Mouse (Mus musculus) spleen, adult 2 months (tissue): ENCODE measurements around the gene Bub1. TPM values are rescaled to one million over a fixed set of nuclear protein-coding genes. Genes with fewer than 3 reads are reported as not detected.

Source experiments
- DNase-seq, 2 experiments: peaks; one replicate each; pipeline versions ENCODE4 v3.0.0 to v3.0.0-alpha.2; 2012 to 2021; ENCODE audit warnings: low spot score in 2 of 2, low read depth in 1 of 2
- H3K27ac ChIP-seq: fragments of 200-500 bp; 2 replicates; pipeline ENCODE4 v1.5.1; 2012; ENCODE audit warnings: low read length, inconsistent platforms; ENCODE audit not compliant: insufficient read depth
- H3K27me3 ChIP-seq: fragments of 200-500 bp; 2 replicates; pipeline ENCODE4 v1.6.1; 2012; ENCODE audit warnings: mild to moderate bottlenecking, moderate library complexity, low read length, inconsistent platforms; ENCODE audit not compliant: control insufficient read depth, insufficient read depth
- H3K36me3 ChIP-seq: fragments of 200-500 bp; 2 replicates; pipeline ENCODE4 v1.6.1; 2012; ENCODE audit warnings: mild to moderate bottlenecking, low read length, inconsistent platforms; ENCODE audit not compliant: control insufficient read depth, insufficient read depth
- H3K4me1 ChIP-seq: fragments of 200-500 bp; 2 replicates; pipeline ENCODE4 v1.6.1; 2011; ENCODE audit warnings: inconsistent platforms; ENCODE audit not compliant: control insufficient read depth, insufficient read depth, insufficient read length
- H3K4me3 ChIP-seq: fragments of 200-500 bp; 2 replicates; pipeline ENCODE4 v1.5.1; 2011; ENCODE audit warnings: mild to moderate bottlenecking, inconsistent platforms; ENCODE audit not compliant: insufficient read depth, insufficient read length; ENCODE audit errors: extremely low read depth
- CTCF ChIP-seq: fragments of 200-500 bp; IDR thresholded peaks from 2 replicates; pipeline ENCODE4 v1.5.1; 2011; ENCODE audit warnings: mild to moderate bottlenecking, inconsistent platforms; ENCODE audit not compliant: insufficient read depth, insufficient read length, insufficient replicate concordance; ENCODE audit errors: extremely low read depth
- POLR2A ChIP-seq: fragments of 200-500 bp; IDR thresholded peaks from 2 replicates; pipeline ENCODE4 v1.6.1; 2011; ENCODE audit warnings: low read depth, low read length, inconsistent platforms
- WGBS: fragments of 180-500 bp; shearing (Covaris S2); methylation state at CpG from one replicate; pipeline ENCODE4 v1.1.7; 2018; 5-methylcytosine and 5-hydroxymethylcytosine counted together
- polyA plus RNA-seq: library from polyadenylated mRNA; depleted of rRNA; stranded (reverse); fragments of >200 nt; gene quantifications from 2 replicates; pipeline ENCODE4 v1.2.3, GENCODE M21; 2012; rRNA removed

Bub1 gene
- 0.83 and 0.97 TPM in 2 replicates for polyA plus RNA-seq

DNA sequence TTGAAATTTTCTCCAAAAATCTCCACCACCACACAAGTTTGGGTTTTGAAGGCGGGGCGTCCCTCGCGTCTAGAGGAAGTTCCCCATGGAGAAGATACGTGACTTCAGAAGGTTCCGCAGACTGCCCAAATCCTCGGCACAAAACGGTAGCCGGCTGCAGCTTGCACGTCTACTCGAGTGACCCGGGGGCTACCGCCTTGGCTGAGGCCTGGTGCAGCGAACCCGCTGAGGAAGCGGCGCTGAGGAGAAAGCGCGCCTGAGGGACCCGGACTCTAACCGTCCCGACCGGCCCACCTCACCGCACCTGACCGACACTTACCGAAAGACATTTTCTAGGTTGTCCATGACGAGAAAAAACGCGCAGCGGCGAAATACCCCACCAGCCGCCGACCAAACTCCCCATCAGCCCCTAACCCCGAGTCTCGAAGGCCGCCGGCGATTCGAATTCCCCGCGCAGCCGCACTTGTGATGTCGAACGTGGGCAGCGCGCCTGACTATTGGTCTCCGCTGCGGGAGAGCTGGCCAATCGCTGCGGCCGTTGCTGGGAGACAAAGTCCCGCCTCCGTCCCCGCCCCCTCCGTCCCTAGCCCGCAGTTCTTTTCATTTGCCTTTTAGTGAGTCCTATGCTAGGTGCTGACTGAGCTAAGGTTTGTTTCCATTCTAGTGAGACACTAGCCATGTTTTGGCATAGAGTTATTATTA, at the start of gene Bub1:
Gene Bub1, minus strand, starts transcription at position 465 of the 702 bp plus-strand sequence.
- TF ChIP-seq POLR2A, result no peak
- TF ChIP-seq CTCF, result no peak
- H3K27ac ChIP-seq, result no peak within 1 kb of the TSS
- WGBS, result under 1% methylated on average over 56 of the region's 56 CpGs

DNA sequence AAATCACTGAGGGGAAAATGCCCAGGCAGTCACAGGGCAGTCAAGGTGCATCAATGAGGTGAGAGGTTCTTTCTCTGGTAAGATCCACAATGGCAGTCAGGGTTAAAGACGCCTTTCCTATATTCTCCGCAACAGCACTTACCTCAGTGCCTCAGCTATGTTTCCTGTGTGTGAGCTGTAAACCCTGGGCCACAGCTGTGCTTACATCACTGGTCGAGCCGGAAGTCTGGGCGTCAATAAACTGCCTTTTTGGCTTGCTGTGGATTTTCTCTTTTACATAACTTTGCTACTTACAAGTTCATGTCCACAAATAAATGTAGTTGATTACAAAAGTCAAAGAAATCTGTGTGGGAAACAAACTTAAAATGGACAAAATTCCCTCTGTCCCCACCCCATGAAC, 49.4 kb upstream of the Bub1 start:
- H3K36me3 ChIP-seq, result no peaks in the 10 kb centered on the region
- no peak overlapping the region for H3K4me3 ChIP-seq
- H3K4me1 ChIP-seq, result no peaks in the 10 kb centered on the region
- no peaks in the 10 kb centered on the region for H3K27me3 ChIP-seq
- 34% methylated on average over 5 of the region's 5 CpGs for WGBS
- no peak overlapping the region for H3K27ac ChIP-seq
- no peak for TF ChIP-seq POLR2A
- TF ChIP-seq CTCF, result no peak
- no peak for DNase-seq

More for the DNA sequence above, at the start of gene Bub1:
- Histone ChIP-seq H3K27me3 (no peaks in the 10 kb centered on the region; the same call in 1 of the 2 replicates), H3K36me3 (no peaks in the 10 kb centered on the region), H3K4me3 (peak within 1 kb of the TSS; percentile 64), H3K4me1 (peaks cover 7% of the 10 kb centered on the region; the same call in 1 of the 2 replicates)
- peak; percentile 85 to 93 for DNase-seq

DNA sequence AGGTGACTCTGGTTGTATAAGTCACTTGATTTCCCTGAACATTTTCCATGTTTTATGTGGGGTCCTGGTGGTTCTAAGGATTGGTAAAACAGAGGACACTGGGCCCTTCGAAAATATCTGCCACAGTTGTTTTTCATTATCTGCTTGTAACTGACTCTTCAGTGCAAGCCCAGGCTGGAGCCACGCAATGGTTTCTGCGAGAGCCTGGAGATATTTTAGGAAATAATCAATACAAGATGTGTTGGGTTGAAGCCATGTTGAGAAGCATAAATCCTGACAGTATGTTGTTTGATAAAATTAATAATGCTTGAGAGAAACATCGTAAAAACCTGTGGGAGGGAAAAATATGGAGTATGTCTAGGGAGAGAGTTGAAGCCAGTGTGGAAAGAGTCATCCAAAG, 32.7 kb upstream of the Bub1 start:
- Histone ChIP-seq H3K36me3 (no peaks in the 10 kb centered on the region), H3K27ac (no peak overlapping the region), H3K27me3 (no peaks in the 10 kb centered on the region; the same call in 1 of the 2 replicates), H3K4me1 (no peaks in the 10 kb centered on the region), H3K4me3 (no peak overlapping the region)
- no peak for DNase-seq
- 85% methylated on average over 4 of the region's 4 CpGs for WGBS
- TF ChIP-seq CTCF, result no peak
- no peak for TF ChIP-seq POLR2A

DNA sequence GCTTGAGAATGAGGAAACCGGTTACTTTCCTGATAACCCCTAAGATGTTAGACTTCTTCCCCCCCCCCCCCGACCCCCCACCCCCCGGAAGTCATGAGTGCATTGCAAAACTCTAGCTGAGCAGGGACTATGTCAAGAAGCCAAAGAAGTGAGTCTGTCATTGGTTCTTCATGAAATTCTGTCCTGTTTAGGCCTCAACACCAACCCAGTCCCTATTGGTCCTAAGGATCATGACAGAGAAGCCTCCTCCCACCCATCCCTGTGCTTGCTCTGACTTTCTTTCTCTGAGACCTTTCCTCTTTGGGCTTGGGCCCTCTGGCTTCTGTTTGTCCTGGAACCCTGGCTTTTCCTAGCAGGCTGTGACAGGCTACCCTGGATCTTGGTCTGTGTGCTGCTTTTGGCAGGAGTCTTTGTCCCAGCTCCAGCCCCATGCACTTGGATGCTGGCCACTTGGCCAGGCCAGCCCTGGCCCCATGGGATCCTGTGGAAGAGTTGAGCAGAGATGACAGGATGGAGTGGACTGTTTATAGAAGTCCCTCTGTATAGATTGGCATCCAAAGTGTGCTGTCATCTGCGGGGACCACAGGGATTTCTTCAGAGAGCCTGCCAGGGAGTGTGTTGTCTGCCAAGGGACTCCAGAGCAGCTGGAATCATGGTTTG, 22.8 kb upstream of the Bub1 start:
- Histone ChIP-seq H3K27me3 (no peaks in the 10 kb centered on the region), H3K36me3 (no peaks in the 10 kb centered on the region), H3K4me3 (no peak overlapping the region), H3K27ac (no peak overlapping the region), H3K4me1 (no peaks in the 10 kb centered on the region)
- 58% methylated on average over 3 of the region's 4 CpGs for WGBS
- no peak for TF ChIP-seq POLR2A
- DNase-seq, result no peak

DNA sequence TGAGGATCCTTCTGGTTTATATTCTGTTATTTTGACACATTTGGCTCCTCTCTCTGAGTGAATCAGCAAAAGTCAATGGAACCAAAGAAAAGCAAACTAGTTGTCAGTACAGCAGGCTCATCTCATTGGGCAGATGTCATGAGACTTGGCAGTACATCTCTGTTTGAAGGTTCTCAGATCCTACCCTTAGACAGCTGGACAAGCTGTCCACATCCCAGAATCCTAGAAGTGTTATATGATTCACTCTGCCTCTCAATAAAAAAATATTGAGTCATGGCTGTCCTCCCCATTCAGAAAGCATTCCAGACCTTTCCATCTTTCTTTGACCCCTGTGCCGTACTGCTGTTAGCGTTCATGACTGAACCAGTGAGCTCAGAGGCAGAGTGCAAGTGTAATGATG, 18.7 kb upstream of the Bub1 start:
- DNase-seq, result no peak
- no peak for TF ChIP-seq POLR2A
- TF ChIP-seq CTCF, result no peak
- Histone ChIP-seq H3K36me3 (no peaks in the 10 kb centered on the region), H3K27me3 (no peaks in the 10 kb centered on the region), H3K4me3 (no peak overlapping the region), H3K27ac (no peak overlapping the region), H3K4me1 (no peaks in the 10 kb centered on the region)
- 94% methylated on average over 2 of the region's 2 CpGs for WGBS

DNA sequence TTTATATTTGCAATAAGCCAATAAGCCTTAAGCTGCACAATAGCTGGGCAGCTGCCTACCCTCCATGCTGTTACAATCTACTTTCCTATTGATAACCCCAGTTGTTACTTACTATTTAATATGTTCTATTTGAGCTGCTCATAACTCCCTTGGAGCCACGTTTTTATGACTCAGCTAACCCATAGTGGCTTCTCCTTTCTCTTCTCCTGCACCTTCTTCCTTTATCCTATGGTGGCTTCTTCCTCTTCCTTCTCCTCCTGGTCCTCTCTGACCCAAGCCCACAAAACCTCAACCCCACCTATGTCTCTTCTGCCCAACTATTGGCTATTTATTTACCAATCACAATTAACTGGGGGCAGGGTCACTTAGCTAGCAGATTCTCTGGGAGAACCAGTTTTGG, 14.9 kb upstream of the Bub1 start:
- DNase-seq, result no peak
- no peaks in the 10 kb centered on the region for H3K4me1 ChIP-seq
- H3K4me3 ChIP-seq, result no peak overlapping the region
- H3K27ac ChIP-seq, result no peak overlapping the region
- no peaks in the 10 kb centered on the region for H3K27me3 ChIP-seq
- H3K36me3 ChIP-seq, result no peaks in the 10 kb centered on the region
- 9% methylated on average over 1 of the region's 1 CpGs for WGBS
- no peak for TF ChIP-seq CTCF
- no peak for TF ChIP-seq POLR2A

DNA sequence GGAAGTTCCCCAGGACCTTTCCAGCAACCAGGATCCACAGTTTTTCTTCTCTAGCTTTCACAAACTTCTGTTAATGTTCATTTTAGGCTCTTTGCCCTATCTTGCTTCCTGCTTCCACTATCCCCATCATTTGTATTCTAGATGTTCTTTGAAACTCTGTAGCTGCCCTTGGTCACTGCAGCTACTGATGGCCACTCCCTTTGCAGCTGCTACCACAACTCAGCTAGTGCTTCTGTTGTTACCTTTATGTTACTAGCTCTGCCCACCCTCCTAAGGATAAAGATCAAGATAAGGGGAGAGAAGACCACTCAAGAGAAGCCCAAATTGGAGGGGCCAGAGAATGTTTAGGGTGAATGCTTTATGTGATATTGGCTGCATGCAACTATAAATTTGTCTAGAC, 14.3 kb upstream of the Bub1 start:
- DNase-seq, result no peak
- Histone ChIP-seq H3K27ac (no peak overlapping the region), H3K4me3 (no peak overlapping the region), H3K36me3 (no peaks in the 10 kb centered on the region), H3K4me1 (no peaks in the 10 kb centered on the region), H3K27me3 (no peaks in the 10 kb centered on the region)
- TF ChIP-seq POLR2A, result no peak
- TF ChIP-seq CTCF, result no peak
